In the genomic region with DNA sequence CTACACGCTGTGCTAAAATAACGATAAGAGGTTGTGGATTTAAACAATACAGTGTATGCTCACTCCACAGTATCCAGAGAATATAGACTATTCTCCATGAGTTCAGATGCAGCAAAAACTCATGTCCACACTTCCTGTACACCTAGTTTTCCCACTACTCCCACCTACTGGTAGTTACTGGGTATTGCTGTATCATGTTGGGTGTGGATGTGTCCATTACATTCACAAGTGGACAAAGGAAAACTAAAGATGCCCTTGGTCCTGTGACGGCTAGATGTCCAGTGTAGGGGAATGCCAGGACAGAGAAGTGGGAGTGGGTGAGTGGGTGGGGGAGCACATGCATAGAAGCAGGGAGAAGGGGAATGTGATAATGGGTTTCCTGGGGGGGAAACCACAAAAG, we compare ENCODE assay signal across 8 mouse cellular contexts. TPM values are rescaled to one million over a fixed set of nuclear protein-coding genes. Genes with fewer than 3 reads are reported as not detected.
DNase-seq lines count a peak whose midpoint lies in the region; ATAC-seq lines count a peak whose summit lies in the region.
"Had no signal": no experiment of that assay in that cellular context is flagged by ENCODE, and none has a peak within 500 bp of the region (broad histone marks: within the 10 kb centered on the region; RNA-seq: fewer than 3 reads in every experiment).

No protein-coding gene starts in this region.

- DNase-seq in kidney, adult 9 months, result peak; percentile 50
- no peak for DNase-seq in kidney, postnatal 4 days
- peak; percentile 11 for DNase-seq in thymus, postnatal 0 days (ENCODE audit: low spot score)
- no peak for DNase-seq in thymus, postnatal 4 days
- peak; percentile 52 for DNase-seq in embryo, embryonic 11 days
- DNase-seq in urinary bladder, adult 18-20 months (ENCODE audit: low spot score in 2 of 2), result no peak

- ATAC-seq in granulocyte monocyte progenitor cell, adult 5-6 weeks (replicated peaks; ENCODE audit: poor library complexity, severe bottlenecking), result no peak

RNA-seq across cellular contexts. Expression of gene Krtap14, which starts 2.2 kb away (rescaled TPM):
- polyA plus RNA-seq in thymus, postnatal 0 days (2015; fragmentation: Nextera tagmentation; extraction: Ambion mirVana), result not detected in 2 replicates
- not detected in 2 replicates for total RNA-seq in granulocyte monocyte progenitor cell, adult 5-6 weeks (2014; fragmentation: Nextera tagmentation)
- not detected in 2 replicates for total RNA-seq in granulocyte monocyte progenitor cell, adult 5-6 weeks (2017)
- polyA plus RNA-seq: heart, embryonic 15.5 days had no signal

RNA-seq across cellular contexts. Expression of gene Krtap15, which starts 3.7 kb away (rescaled TPM):
- polyA plus RNA-seq in thymus, postnatal 0 days (2015; fragmentation: Nextera tagmentation; extraction: Ambion mirVana), result not detected in 2 replicates
- total RNA-seq in granulocyte monocyte progenitor cell, adult 5-6 weeks (2014; fragmentation: Nextera tagmentation), result not detected in 2 replicates
- total RNA-seq in granulocyte monocyte progenitor cell, adult 5-6 weeks (2017), result not detected in 2 replicates
- polyA plus RNA-seq: heart, embryonic 15.5 days had no signal

RNA-seq across cellular contexts. Expression of gene Gm20741, which starts 11.7 kb away (rescaled TPM):
- not detected in 2 replicates for polyA plus RNA-seq in thymus, postnatal 0 days (2015; fragmentation: Nextera tagmentation; extraction: Ambion mirVana)
- not detected in 2 replicates for total RNA-seq in granulocyte monocyte progenitor cell, adult 5-6 weeks (2014; fragmentation: Nextera tagmentation)
- total RNA-seq in granulocyte monocyte progenitor cell, adult 5-6 weeks (2017), result not detected in 2 replicates
- polyA plus RNA-seq: heart, embryonic 15.5 days had no signal

RNA-seq across cellular contexts. Expression of gene Krtap19-1, which starts 45.5 kb away (rescaled TPM):
- not detected in 2 replicates for polyA plus RNA-seq in thymus, postnatal 0 days (2015; fragmentation: Nextera tagmentation; extraction: Ambion mirVana)
- not detected in 2 replicates for total RNA-seq in granulocyte monocyte progenitor cell, adult 5-6 weeks (2014; fragmentation: Nextera tagmentation)
- not detected in 2 replicates for total RNA-seq in granulocyte monocyte progenitor cell, adult 5-6 weeks (2017)
- polyA plus RNA-seq: heart, embryonic 15.5 days had no signal

RNA-seq across cellular contexts. Expression of gene Gm5965, which starts 46.0 kb away (rescaled TPM):
- not detected in 2 replicates for polyA plus RNA-seq in thymus, postnatal 0 days (2015; fragmentation: Nextera tagmentation; extraction: Ambion mirVana)
- not detected in 2 replicates for total RNA-seq in granulocyte monocyte progenitor cell, adult 5-6 weeks (2014; fragmentation: Nextera tagmentation)
- not detected in 2 replicates for total RNA-seq in granulocyte monocyte progenitor cell, adult 5-6 weeks (2017)
- polyA plus RNA-seq: heart, embryonic 15.5 days had no signal

Comparison
In these comparisons a context has a peak if more than half of its experiments do, and no peak if none do; other contexts are left out.
1. DNase-seq: peak in kidney, adult 9 months (single experiment), thymus, postnatal 0 days (single experiment) and embryo, embryonic 11 days (single experiment); none in kidney, postnatal 4 days (0 of 2), thymus, postnatal 4 days (single experiment) and urinary bladder, adult 18-20 months (0 of 2).